Mouse (Mus musculus) kidney, adult 2 months (tissue): ENCODE data around the gene Pnma5. TPM values are rescaled to one million over a fixed set of nuclear protein-coding genes. Genes with fewer than 3 reads are reported as not detected.
A peak's percentile ranks its signal among the peaks of the same experiment; 100 is the strongest.

Source experiments
- DNase-seq: peaks from one replicate; pipeline ENCODE4 v3.0.0; 2021
- H3K27ac ChIP-seq: fragments of 200-500 bp; 2 replicates; pipeline ENCODE4 v1.5.1; 2012; ENCODE audit warnings: low read depth, low read length, control low read depth, inconsistent platforms; ENCODE audit not compliant: insufficient read depth
- H3K27me3 ChIP-seq: fragments of 200-500 bp; replicated peaks from 2 replicates; pipeline ENCODE4 v1.6.1; 2012; ENCODE audit warnings: mild to moderate bottlenecking, moderate library complexity, low read length, inconsistent platforms; ENCODE audit not compliant: control insufficient read depth, insufficient read depth
- H3K36me3 ChIP-seq: fragments of 200-500 bp; 2 replicates; pipeline ENCODE4 v1.6.1; 2012; ENCODE audit warnings: mild to moderate bottlenecking, moderate library complexity, low read length, inconsistent platforms; ENCODE audit not compliant: control insufficient read depth, insufficient read depth
- H3K4me1 ChIP-seq: fragments of 200-500 bp; 2 replicates; pipeline ENCODE4 v1.6.1; 2011; ENCODE audit warnings: low read length; ENCODE audit not compliant: control insufficient read depth, insufficient read depth
- H3K4me3 ChIP-seq: fragments of 200-500 bp; 2 replicates; pipeline ENCODE4 v1.5.1; 2011; ENCODE audit warnings: mild to moderate bottlenecking, low read depth, low read length, control low read depth; ENCODE audit not compliant: insufficient read depth
- CTCF ChIP-seq: fragments of 200-500 bp; conservative IDR thresholded peaks from 2 replicates; pipeline ENCODE4 v1.5.1; 2011; ENCODE audit warnings: low read depth, mild to moderate bottlenecking, control low read depth, low read length, moderate library complexity, mixed read lengths; ENCODE audit not compliant: insufficient read depth, insufficient read length
- POLR2A ChIP-seq: fragments of 200-500 bp; IDR thresholded peaks from one replicate; pipeline ENCODE4 v1.6.1; 2011; ENCODE audit warnings: low read depth, low read length, control low read depth
- WGBS: fragments of 180-500 bp; shearing (Covaris S2); methylation state at CpG from one replicate; pipeline ENCODE4 v1.1.7; 2018; 5-methylcytosine and 5-hydroxymethylcytosine counted together
- polyA plus RNA-seq: library from polyadenylated mRNA; depleted of rRNA; stranded (reverse); fragments of >200 nt; gene quantifications from 2 replicates; pipeline ENCODE4 v1.2.3, GENCODE M21; 2012; rRNA removed

Gene Pnma5
- polyA plus RNA-seq, 1 experiment, result not detected

- H3K36me3 ChIP-seq, result no peaks in the 10 kb centered on the region
- H3K27ac ChIP-seq, result no peak overlapping the region
- H3K27me3 ChIP-seq, result no peaks in the 10 kb centered on the region
- H3K4me3 ChIP-seq, result no peak overlapping the region
- peaks cover 8% of the 10 kb centered on the region; the same call in 1 of the 2 replicates for H3K4me1 ChIP-seq
- DNase-seq, result no peak
- TF ChIP-seq CTCF (no peak), POLR2A (no peak)
- WGBS, result 16% methylated on average over 3 of the region's 3 CpGs
Measured at GRCm38 (mm10) chrX:72995542-72995941, 41.4 kb downstream of the Pnma5 start.

GRCm38 (mm10) chrX:72992291-72992919, 44.5 kb downstream of the Pnma5 start:
- Histone ChIP-seq H3K4me1 (peaks cover 5% of the 10 kb centered on the region; the same call in 1 of the 2 replicates), H3K27me3 (no peaks in the 10 kb centered on the region), H3K36me3 (no peaks in the 10 kb centered on the region), H3K27ac (no peak overlapping the region), H3K4me3 (no peak overlapping the region)
- DNase-seq, result no peak
- WGBS, result 66% methylated on average over 5 of the region's 5 CpGs
- TF ChIP-seq CTCF, result peak; percentile 42; the same call in 1 of the 2 replicates
- no peak for TF ChIP-seq POLR2A

- H3K36me3 ChIP-seq, result no peaks in the 10 kb centered on the region
- TF ChIP-seq CTCF (no peak), POLR2A (no peak)
- no peak overlapping the region for H3K27ac ChIP-seq
- H3K27me3 ChIP-seq, result no peaks in the 10 kb centered on the region
- no peak overlapping the region for H3K4me3 ChIP-seq
- DNase-seq, result no peak
- peaks cover 3% of the 10 kb centered on the region; the same call in 1 of the 2 replicates for H3K4me1 ChIP-seq
- 73% methylated on average over 3 of the region's 3 CpGs for WGBS
Measured at GRCm38 (mm10) chrX:72990581-72990980, 46.3 kb downstream of the Pnma5 start.

GRCm38 (mm10) chrX:72988431-72988830, 48.5 kb downstream of the Pnma5 start:
- no peak overlapping the region for H3K4me3 ChIP-seq
- no peaks in the 10 kb centered on the region for H3K4me1 ChIP-seq
- no peak overlapping the region for H3K27ac ChIP-seq
- TF ChIP-seq POLR2A, result no peak
- DNase-seq, result peak; percentile 18
- no peaks in the 10 kb centered on the region for H3K36me3 ChIP-seq
- 60% methylated on average over 3 of the region's 3 CpGs for WGBS
- H3K27me3 ChIP-seq, result no peaks in the 10 kb centered on the region

DNA sequence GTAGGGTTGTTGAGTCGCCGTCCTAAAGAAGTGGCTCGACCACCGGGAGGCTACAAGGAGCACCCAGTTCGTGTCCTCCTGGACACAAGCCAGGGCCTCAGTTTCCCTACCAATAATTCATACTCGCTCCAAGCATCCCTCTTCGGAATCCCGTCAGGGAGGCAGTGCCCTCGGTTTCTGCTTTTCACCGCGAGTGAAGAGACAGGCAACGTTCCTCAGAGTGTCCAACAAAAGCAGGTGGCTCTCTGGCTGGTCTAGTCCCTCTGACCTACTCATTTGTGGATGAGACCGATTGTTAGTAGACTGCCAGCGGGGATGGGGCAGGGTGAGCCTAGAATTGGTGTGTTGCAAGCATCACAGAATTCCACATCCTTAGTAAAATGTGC, 49.4 kb downstream of the Pnma5 start:
- 9% methylated on average over 14 of the region's 14 CpGs for WGBS
- no peak overlapping the region for H3K27ac ChIP-seq
- peak overlapping the region; percentile 73 for H3K4me3 ChIP-seq
- TF ChIP-seq CTCF (no peak), POLR2A (no peak)
- H3K36me3 ChIP-seq, result no peaks in the 10 kb centered on the region
- no peaks in the 10 kb centered on the region for H3K27me3 ChIP-seq
- H3K4me1 ChIP-seq, result no peaks in the 10 kb centered on the region
- no peak for DNase-seq

GRCm38 (mm10) chrX:72986841-72987519, 49.9 kb downstream of the Pnma5 start, which contains the start of gene Zfp185:
Gene Zfp185 (plus strand): TSS chrX:72987339.
- no peaks in the 10 kb centered on the region for H3K36me3 ChIP-seq
- H3K27me3 ChIP-seq, result no peaks in the 10 kb centered on the region
- DNase-seq, result peak; percentile 81
- no peak within 1 kb of the TSS for H3K27ac ChIP-seq
- 2% methylated on average over 25 of the region's 45 CpGs for WGBS
- TF ChIP-seq POLR2A (no peak), CTCF (no peak)
- no peaks in the 10 kb centered on the region for H3K4me1 ChIP-seq
- H3K4me3 ChIP-seq, result peak within 1 kb of the TSS; percentile 73

DNA sequence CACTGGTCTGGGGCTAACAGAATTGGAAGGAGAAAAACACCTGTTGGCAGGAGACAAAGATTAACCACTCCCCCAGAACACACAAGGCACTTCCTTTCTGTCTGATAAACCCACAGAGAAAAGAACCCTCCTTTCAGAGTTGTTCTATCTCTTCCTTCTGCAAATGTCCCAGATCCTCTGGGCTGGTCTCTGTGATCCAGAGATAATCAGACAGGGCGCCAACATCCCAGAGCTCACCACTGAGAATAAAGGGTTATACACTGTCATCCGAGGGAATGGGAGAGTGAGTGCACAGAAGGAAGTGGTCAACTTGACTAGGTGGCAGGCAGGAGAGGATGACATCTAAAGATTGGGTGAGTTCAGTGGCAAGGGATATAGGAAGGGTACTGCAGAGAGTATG, 51.3 kb downstream of the Pnma5 start:
- 89% methylated on average over 2 of the region's 2 CpGs for WGBS
- H3K27me3 ChIP-seq, result no peaks in the 10 kb centered on the region

More for the DNA sequence above, 51.3 kb downstream of the Pnma5 start:
- H3K4me3 ChIP-seq, result no peak overlapping the region
- no peaks in the 10 kb centered on the region for H3K4me1 ChIP-seq
- H3K27ac ChIP-seq, result no peak overlapping the region
- DNase-seq, result no peak
- no peak for TF ChIP-seq POLR2A
- no peak for TF ChIP-seq CTCF
- no peaks in the 10 kb centered on the region for H3K36me3 ChIP-seq

Other genes with a start within 250 kb of the Pnma5 start
- gene Gabrq, start 211.9 kb downstream of the Pnma5 start, polyA plus RNA-seq, result 0.03 TPM in 2 replicates
- gene Cetn2, start 118.7 kb downstream of the Pnma5 start, polyA plus RNA-seq, result 12.4 and 22.7 TPM in 2 replicates
- gene Nsdhl, start 118.5 kb downstream of the Pnma5 start, polyA plus RNA-seq, result 43.7 and 45.7 TPM in 2 replicates
- gene Zfp185, start 49.8 kb downstream of the Pnma5 start, polyA plus RNA-seq, result 5.9 and 6.7 TPM in 2 replicates
- gene Pnma3, start 27.7 kb upstream of the Pnma5 start, polyA plus RNA-seq, result not detected in 2 replicates
- gene Xlr4a, start 45.4 kb upstream of the Pnma5 start, polyA plus RNA-seq, result 0.17 TPM in 1 of 2 replicates, not detected in the other
- gene Xlr3a, start 60.0 kb upstream of the Pnma5 start, polyA plus RNA-seq, result 0.08 and 0.22 TPM in 2 replicates
- 0.07 TPM in 1 of 2 replicates, not detected in the other for gene Gm14685, start 79.9 kb upstream of the Pnma5 start, polyA plus RNA-seq
- gene Xlr5b, start 111.7 kb upstream of the Pnma5 start, polyA plus RNA-seq, result not detected in 2 replicates
- gene DXBay18, start 112.3 kb upstream of the Pnma5 start, polyA plus RNA-seq, result 0.16 TPM in 1 of 2 replicates, not detected in the other
- not detected in 2 replicates for gene Spin2d, start 139.9 kb upstream of the Pnma5 start, polyA plus RNA-seq
- 0.56 and 1.5 TPM in 2 replicates for gene Xlr3b, start 155.1 kb upstream of the Pnma5 start, polyA plus RNA-seq
- 0.38 TPM in 1 of 2 replicates, not detected in the other for gene Xlr4b, start 177.2 kb upstream of the Pnma5 start, polyA plus RNA-seq
- 7.6 and 9.9 TPM in 2 replicates for gene F8a, start 191.2 kb upstream of the Pnma5 start, polyA plus RNA-seq
- gene Xlr4c, start 206.0 kb upstream of the Pnma5 start, polyA plus RNA-seq, result not detected in 2 replicates
- gene Xlr3c, start 228.3 kb upstream of the Pnma5 start, polyA plus RNA-seq, result not detected in 2 replicates